Mouse (Mus musculus): ENCODE data around the gene Dnase1.

GRCm38 (mm10) chr16:4027211-4027610 lies 9.5 kb upstream of the Dnase1 start:
- TF ChIP-seq CTCF (IDR thresholded peaks at IDR 0.05; ENCODE audit: insufficient read depth, low read length) (no peak), POLR2A (IDR thresholded peaks at IDR 0.05; ENCODE audit: borderline replicate concordance, extremely low read depth, low read depth, low read length) (no peak)
